Mouse (Mus musculus) macrophage (primary cell): ENCODE measurements around the gene Hdhd5. TPM values are rescaled to one million over a fixed set of nuclear protein-coding genes. Genes with fewer than 3 reads are reported as not detected.

Experiments used
- H3K27ac ChIP-seq: fragments of 350-480 bp; formaldehyde crosslinking; 2 replicates; pipeline ENCODE4 v1.9.0; 2021
- H3K36me3 ChIP-seq: fragments of 350-480 bp; formaldehyde crosslinking; 2 replicates; pipeline ENCODE4 v1.9.0; 2021; ENCODE audit errors: inconsistent target
- H3K4me3 ChIP-seq: fragments of 350-480 bp; formaldehyde crosslinking; 2 replicates; pipeline ENCODE4 v1.9.0; 2021; ENCODE audit errors: inconsistent target
- H3K79me2 ChIP-seq: fragments of 350-480 bp; formaldehyde crosslinking; 2 replicates; pipeline ENCODE4 v1.9.0; 2021; ENCODE audit errors: inconsistent target
- WGBS: methylation state at CpG from one replicate; pipeline ENCODE4 v1.1.7; 2026; ENCODE audit warnings: inconsistent platforms; ENCODE audit not compliant: missing documents; 5-methylcytosine and 5-hydroxymethylcytosine counted together
- polyA plus RNA-seq: library from polyadenylated mRNA; stranded (reverse); fragments of 250-400 nt; gene quantifications from 3 replicates; pipeline ENCODE4 v1.2.4, GENCODE M21; 2018; ENCODE audit warnings: inconsistent platforms

The Hdhd5 gene
- polyA plus RNA-seq, 1 experiment from 2014 or later = 4.1 TPM

- no peak overlapping the region for H3K27ac ChIP-seq
- no peaks in the 10 kb centered on the region for H3K79me2 ChIP-seq
- H3K4me3 ChIP-seq = no peak overlapping the region
- WGBS = 48% methylated on average over 4 of the region's 4 CpGs
- no peaks in the 10 kb centered on the region for H3K36me3 ChIP-seq
Measured at GRCm38 (mm10) chr6:120546973-120547372, 15.9 kb upstream of the Hdhd5 start.

- Histone ChIP-seq H3K36me3 (no peaks in the 10 kb centered on the region), H3K4me3 (no peak overlapping the region), H3K79me2 (no peaks in the 10 kb centered on the region), H3K27ac (no peak overlapping the region)
- WGBS = 91% methylated on average over 3 of the region's 3 CpGs
Measured at GRCm38 (mm10) chr6:120546292-120546691, 15.2 kb upstream of the Hdhd5 start.

GRCm38 (mm10) chr6:120542061-120542460 is 10.9 kb upstream of the Hdhd5 start:
- Histone ChIP-seq H3K27ac (no peak overlapping the region), H3K79me2 (no peaks in the 10 kb centered on the region), H3K36me3 (no peaks in the 10 kb centered on the region), H3K4me3 (no peak overlapping the region)
- WGBS = 70% methylated on average over 1 of the region's 1 CpGs

GRCm38 (mm10) chr6:120541386-120541785 is 10.3 kb upstream of the Hdhd5 start:
- WGBS = 86% methylated on average over 2 of the region's 2 CpGs
- H3K4me3 ChIP-seq = no peak overlapping the region
- no peaks in the 10 kb centered on the region for H3K36me3 ChIP-seq
- H3K27ac ChIP-seq = no peak overlapping the region
- no peaks in the 10 kb centered on the region for H3K79me2 ChIP-seq

GRCm38 (mm10) chr6:120539781-120540231 is 8.7 kb upstream of the Hdhd5 start:
- H3K79me2 ChIP-seq = no peaks in the 10 kb centered on the region
- H3K27ac ChIP-seq = no peak overlapping the region
- no peaks in the 10 kb centered on the region for H3K36me3 ChIP-seq
- H3K4me3 ChIP-seq = no peak overlapping the region
- 67% methylated on average over 10 of the region's 10 CpGs for WGBS

- H3K27ac ChIP-seq = no peak overlapping the region
- H3K36me3 ChIP-seq = no peaks in the 10 kb centered on the region
- no peaks in the 10 kb centered on the region for H3K79me2 ChIP-seq
- WGBS = 20% methylated on average over 16 of the region's 16 CpGs
- no peak overlapping the region for H3K4me3 ChIP-seq
Measured at GRCm38 (mm10) chr6:120539132-120539759, 8.1 kb upstream of the Hdhd5 start.

GRCm38 (mm10) chr6:120536337-120536736 is 5.2 kb upstream of the Hdhd5 start:
- Histone ChIP-seq H3K36me3 (no peaks in the 10 kb centered on the region), H3K4me3 (no peak overlapping the region), H3K79me2 (no peaks in the 10 kb centered on the region), H3K27ac (no peak overlapping the region)
- WGBS = 80% methylated on average over 2 of the region's 2 CpGs

- 78% methylated on average over 1 of the region's 1 CpGs for WGBS
- no peak overlapping the region for H3K4me3 ChIP-seq
- no peak overlapping the region for H3K27ac ChIP-seq
Measured at GRCm38 (mm10) chr6:120532594-120532993, 1.5 kb upstream of the Hdhd5 start.

GRCm38 (mm10) chr6:120529123-120529522 is 2.0 kb downstream of the Hdhd5 start:
- Histone ChIP-seq H3K79me2 (peaks cover 20% of the 10 kb centered on the region; the same call in 1 of the 2 replicates), H3K27ac (no peak overlapping the region), H3K4me3 (no peak overlapping the region), H3K36me3 (no peaks in the 10 kb centered on the region)
- WGBS = 74% methylated on average over 4 of the region's 4 CpGs

More at GRCm38 (mm10) chr6:120532594-120532993, 1.5 kb upstream of the Hdhd5 start:
- Histone ChIP-seq H3K79me2 (peaks cover 16% of the 10 kb centered on the region; the same call in 1 of the 2 replicates), H3K36me3 (no peaks in the 10 kb centered on the region)

GRCm38 (mm10) chr6:120524796-120525195 is 6.3 kb downstream of the Hdhd5 start:
- H3K27ac ChIP-seq = no peak overlapping the region
- WGBS = 94% methylated on average over 5 of the region's 5 CpGs
- peaks cover 12% of the 10 kb centered on the region; the same call in 1 of the 2 replicates for H3K79me2 ChIP-seq
- no peaks in the 10 kb centered on the region for H3K36me3 ChIP-seq
- H3K4me3 ChIP-seq = no peak overlapping the region

- Histone ChIP-seq H3K36me3 (no peaks in the 10 kb centered on the region), H3K27ac (no peak overlapping the region), H3K79me2 (no peaks in the 10 kb centered on the region), H3K4me3 (no peak overlapping the region)
- WGBS = 94% methylated on average over 5 of the region's 5 CpGs
Measured at GRCm38 (mm10) chr6:120519647-120520046, 11.5 kb downstream of the Hdhd5 start.

- no peak overlapping the region for H3K27ac ChIP-seq
- 92% methylated on average over 5 of the region's 5 CpGs for WGBS
Measured at GRCm38 (mm10) chr6:120517311-120517710, 13.8 kb downstream of the Hdhd5 start.

GRCm38 (mm10) chr6:120516879-120517278 is 14.2 kb downstream of the Hdhd5 start:
- no peaks in the 10 kb centered on the region for H3K79me2 ChIP-seq
- no peak overlapping the region for H3K4me3 ChIP-seq
- no peak overlapping the region for H3K27ac ChIP-seq
- no peaks in the 10 kb centered on the region for H3K36me3 ChIP-seq
- WGBS = 96% methylated on average over 6 of the region's 6 CpGs

More at GRCm38 (mm10) chr6:120517311-120517710, 13.8 kb downstream of the Hdhd5 start:
- no peaks in the 10 kb centered on the region for H3K36me3 ChIP-seq
- H3K4me3 ChIP-seq = no peak overlapping the region
- H3K79me2 ChIP-seq = no peaks in the 10 kb centered on the region

- 97% methylated on average over 4 of the region's 4 CpGs for WGBS
- Histone ChIP-seq H3K27ac (no peak overlapping the region), H3K4me3 (no peak overlapping the region), H3K36me3 (no peaks in the 10 kb centered on the region), H3K79me2 (no peaks in the 10 kb centered on the region)
Measured at GRCm38 (mm10) chr6:120516422-120516821, 14.7 kb downstream of the Hdhd5 start.

GRCm38 (mm10) chr6:120511212-120511611 is 19.9 kb downstream of the Hdhd5 start:
- H3K4me3 ChIP-seq = no peak overlapping the region
- WGBS = 99% methylated on average over 6 of the region's 6 CpGs
- H3K36me3 ChIP-seq = 0 out of 2 replicates have a peak, but pooled peaks cover 4% of the 10 kb centered on the region
- no peak overlapping the region for H3K27ac ChIP-seq
- no peaks in the 10 kb centered on the region for H3K79me2 ChIP-seq
